Mouse (Mus musculus) cortical plate, adult 2 months (tissue): ENCODE measurements around the gene Zfp141.

Source experiments
- CTCF ChIP-seq: fragments of 200-500 bp; IDR thresholded peaks from 2 replicates; pipeline ENCODE4 v1.5.1; 2011; ENCODE audit warnings: mild to moderate bottlenecking, control low read depth, low read length; ENCODE audit not compliant: insufficient read depth; ENCODE audit errors: extremely low read depth
- POLR2A ChIP-seq: fragments of 200-500 bp; IDR thresholded peaks from 2 replicates; pipeline ENCODE4 v1.6.1; 2011; ENCODE audit warnings: mild to moderate bottlenecking, low read length, control low read depth; ENCODE audit not compliant: insufficient read depth; ENCODE audit errors: extremely low read depth

GRCm38 (mm10) chr7:42497356-42497755 lies 8.2 kb downstream of the Zfp141 start:
- TF ChIP-seq CTCF (no peak), POLR2A (no peak)
